Mouse (Mus musculus) thymus, adult 2 months (tissue): Measurements from ENCODE around the gene Vac14. TPM values are rescaled to one million over a fixed set of nuclear protein-coding genes. Genes with fewer than 3 reads are reported as not detected.

Experiments used
- DNase-seq: peaks from one replicate; pipeline ENCODE4 v3.0.0; 2021
- H3K27ac ChIP-seq: fragments of 200-500 bp; 2 replicates; pipeline ENCODE4 v1.5.1; 2012; ENCODE audit warnings: low read length, control low read depth; ENCODE audit not compliant: control insufficient read depth, insufficient read depth
- H3K27me3 ChIP-seq: fragments of 200-500 bp; 2 replicates; pipeline ENCODE4 v1.6.1; 2012; ENCODE audit warnings: mild to moderate bottlenecking, low read length, moderate library complexity, mixed read lengths; ENCODE audit not compliant: control insufficient read depth, insufficient read depth
- H3K36me3 ChIP-seq: fragments of 200-500 bp; 2 replicates; pipeline ENCODE4 v1.6.1; 2012; ENCODE audit warnings: mild to moderate bottlenecking, low read length, moderate library complexity; ENCODE audit not compliant: control insufficient read depth, insufficient read depth
- H3K4me1 ChIP-seq: fragments of 200-500 bp; replicated peaks from 2 replicates; pipeline ENCODE4 v1.6.1; 2012; ENCODE audit warnings: low read length; ENCODE audit not compliant: control insufficient read depth, insufficient read depth
- H3K4me3 ChIP-seq: fragments of 200-500 bp; 2 replicates; pipeline ENCODE4 v1.5.1; 2012; ENCODE audit warnings: mild to moderate bottlenecking, low read length, control low read depth, moderate library complexity; ENCODE audit not compliant: control insufficient read depth, insufficient read depth
- CTCF ChIP-seq: fragments of 200-500 bp; IDR thresholded peaks from 2 replicates; pipeline ENCODE4 v1.5.1; 2012; ENCODE audit warnings: mild to moderate bottlenecking, control low read depth, low read length, moderate library complexity, borderline replicate concordance; ENCODE audit not compliant: control insufficient read depth, poor library complexity, insufficient read depth; ENCODE audit errors: extremely low read depth
- POLR2A ChIP-seq: fragments of 200-500 bp; IDR thresholded peaks from 2 replicates; pipeline ENCODE4 v1.6.1; 2012; ENCODE audit warnings: mild to moderate bottlenecking, low read length, control low read depth, moderate library complexity; ENCODE audit not compliant: control insufficient read depth, poor library complexity, insufficient read depth; ENCODE audit errors: extremely low read depth
- WGBS: fragments of 180-500 bp; shearing (Covaris S2); methylation state at CpG from one replicate; pipeline ENCODE4 v1.1.7; 2018; 5-methylcytosine and 5-hydroxymethylcytosine counted together
- polyA plus RNA-seq: library from polyadenylated mRNA; depleted of rRNA; stranded (reverse); fragments of >200 nt; gene quantifications from 2 replicates; pipeline ENCODE4 v1.2.3, GENCODE M21; 2012

Gene Vac14
- polyA plus RNA-seq, 1 experiment, result 59.4 TPM

DNA sequence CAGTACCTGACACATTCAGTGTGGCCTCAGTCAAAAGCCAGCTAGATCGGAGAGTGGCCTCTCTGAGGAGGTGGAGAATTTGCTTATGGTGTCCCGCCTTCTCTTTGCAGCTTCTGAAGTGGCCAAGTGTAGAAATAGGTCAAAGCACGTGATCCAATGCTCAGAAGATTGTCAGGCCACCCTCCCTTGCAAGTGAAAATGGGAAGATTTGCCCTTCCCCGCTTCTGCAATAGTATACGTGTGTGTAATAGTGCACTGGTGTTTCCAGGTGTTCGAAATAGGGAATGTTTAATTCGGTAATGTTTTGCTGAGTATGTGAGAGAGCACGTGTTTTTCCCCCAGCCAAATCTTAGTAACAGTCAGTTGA lies 806 bp downstream of the Vac14 start:
- no peak for DNase-seq
- H3K27me3 ChIP-seq, result no peaks in the 10 kb centered on the region
- H3K27ac ChIP-seq, result no peak overlapping the region
- peaks cover 9% of the 10 kb centered on the region for H3K4me1 ChIP-seq
- H3K36me3 ChIP-seq, result no peaks in the 10 kb centered on the region
- H3K4me3 ChIP-seq, result peak overlapping the region; percentile 72
- no peak for TF ChIP-seq CTCF
- no peak for TF ChIP-seq POLR2A
- WGBS, result 22% methylated on average over 8 of the region's 8 CpGs

DNA sequence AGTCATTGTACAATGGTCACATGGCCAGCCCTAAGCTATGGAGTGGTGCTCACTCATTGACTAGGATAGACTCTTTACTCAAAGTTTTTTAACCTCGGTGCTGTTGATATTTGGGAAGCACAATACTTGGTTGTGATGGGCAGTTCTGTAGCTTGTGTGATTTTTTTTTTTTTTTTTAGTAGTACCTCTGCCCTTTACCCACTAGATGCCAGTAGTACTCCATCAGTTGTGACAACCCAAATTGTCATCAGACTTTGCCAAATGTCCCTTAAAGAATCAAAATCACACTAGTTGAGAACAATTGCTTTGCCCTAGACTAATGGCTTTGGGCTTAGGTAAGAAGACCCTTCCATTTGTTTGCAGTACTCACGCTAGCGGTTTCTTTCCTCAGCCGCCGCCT lies 1.5 kb downstream of the Vac14 start:
- Histone ChIP-seq H3K27me3 (no peaks in the 10 kb centered on the region), H3K36me3 (no peaks in the 10 kb centered on the region), H3K4me3 (no peak overlapping the region), H3K4me1 (peaks cover 9% of the 10 kb centered on the region), H3K27ac (no peak overlapping the region)
- 84% methylated on average over 5 of the region's 5 CpGs for WGBS
- TF ChIP-seq POLR2A, result no peak
- TF ChIP-seq CTCF, result no peak
- no peak for DNase-seq

DNA sequence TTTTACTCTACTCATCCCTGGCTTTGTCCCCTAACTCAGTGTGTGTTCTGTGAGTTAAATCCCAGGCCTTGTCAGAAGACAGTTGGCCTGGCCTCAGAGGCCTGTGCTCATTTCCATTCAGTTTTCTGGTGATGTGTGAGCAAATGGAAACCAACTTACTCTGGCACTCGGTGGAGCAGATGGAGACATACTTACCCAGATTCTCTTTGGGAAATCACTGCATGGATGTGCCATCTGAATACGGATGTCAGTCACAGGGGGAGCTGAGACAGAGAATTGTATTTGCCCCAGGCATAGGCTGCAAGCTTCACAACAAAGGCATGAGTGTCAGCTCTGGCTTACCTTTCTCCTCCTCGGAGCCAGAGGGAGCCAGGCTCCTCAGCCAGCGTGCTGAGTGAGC lies 8.0 kb downstream of the Vac14 start:
- Histone ChIP-seq H3K4me1 (no peaks in the 10 kb centered on the region), H3K27ac (no peak overlapping the region), H3K36me3 (no peaks in the 10 kb centered on the region), H3K4me3 (no peak overlapping the region), H3K27me3 (no peaks in the 10 kb centered on the region)
- 91% methylated on average over 4 of the region's 4 CpGs for WGBS
- TF ChIP-seq POLR2A (no peak), CTCF (no peak)
- no peak for DNase-seq

DNA sequence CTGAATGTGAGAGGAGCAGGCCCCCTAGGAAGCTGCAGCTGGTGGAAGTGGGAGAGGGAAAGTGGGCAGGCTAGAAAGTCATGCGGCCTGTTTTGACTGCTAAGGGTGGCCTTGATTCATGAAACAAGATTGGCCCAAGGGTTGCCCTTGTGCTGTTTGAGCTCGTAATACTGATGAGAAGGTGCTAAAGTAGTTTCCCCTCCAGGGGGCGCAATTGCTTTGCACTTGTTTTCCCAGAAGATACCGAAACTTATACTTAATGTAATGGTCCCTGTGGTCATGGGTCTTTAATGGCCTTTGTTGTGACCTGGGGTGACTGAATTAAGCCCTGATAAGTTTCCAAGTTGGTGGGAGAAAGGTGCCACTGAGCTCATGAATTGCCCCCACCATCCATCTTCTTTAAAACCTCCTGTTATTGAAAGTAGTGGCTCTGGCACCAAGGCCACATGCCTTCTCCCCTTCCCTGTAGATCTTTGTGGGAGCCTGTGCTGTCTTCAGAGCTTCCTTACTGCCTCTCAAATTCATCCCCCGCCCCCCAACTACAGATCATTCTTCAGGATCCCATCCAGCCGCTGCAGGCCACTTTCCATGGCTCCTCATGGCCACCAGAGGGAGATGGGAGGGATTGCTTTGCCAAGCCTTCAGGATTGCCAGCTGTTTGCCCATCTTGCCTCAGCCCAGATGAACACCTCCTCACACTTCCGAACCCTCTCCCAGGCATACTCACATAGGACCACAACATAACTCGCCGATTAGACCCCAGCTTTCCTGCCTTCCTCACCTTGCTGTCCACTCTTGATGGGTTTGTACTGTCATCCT lies 11.1 kb downstream of the Vac14 start:
- TF ChIP-seq POLR2A (no peak), CTCF (peak; percentile 52; the same call in 1 of the 2 replicates)
- Histone ChIP-seq H3K27me3 (no peaks in the 10 kb centered on the region), H3K36me3 (peaks cover 8% of the 10 kb centered on the region), H3K27ac (no peak overlapping the region), H3K4me3 (no peak overlapping the region), H3K4me1 (no peaks in the 10 kb centered on the region)
- DNase-seq, result peak; percentile 42
- WGBS, result 89% methylated on average over 9 of the region's 9 CpGs

DNA sequence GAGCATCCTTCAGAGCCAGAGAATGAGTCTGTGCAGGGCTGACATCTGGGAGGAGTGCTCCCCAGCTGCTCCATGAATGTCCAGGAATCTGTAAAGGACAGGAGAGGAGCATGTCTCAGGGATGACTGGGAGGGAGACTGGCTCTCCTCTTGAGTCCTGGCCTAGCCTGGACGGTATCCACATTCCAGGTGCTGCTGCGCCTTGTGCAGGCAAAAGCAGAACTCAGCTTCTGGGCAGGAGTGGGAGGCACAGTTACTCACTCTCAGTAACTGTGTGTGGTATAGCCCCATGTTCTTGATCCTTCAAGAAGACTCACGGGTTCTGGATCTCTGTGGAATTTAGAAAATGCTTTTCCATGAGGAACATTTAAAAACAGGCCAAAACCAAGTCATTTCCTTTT lies 11.7 kb downstream of the Vac14 start:
- H3K4me3 ChIP-seq, result no peak overlapping the region
- no peak for DNase-seq
- TF ChIP-seq CTCF, result no peak
- no peak for TF ChIP-seq POLR2A
- 96% methylated on average over 3 of the region's 3 CpGs for WGBS
- no peaks in the 10 kb centered on the region for H3K4me1 ChIP-seq
- no peaks in the 10 kb centered on the region for H3K27me3 ChIP-seq
- H3K36me3 ChIP-seq, result peaks cover 14% of the 10 kb centered on the region
- H3K27ac ChIP-seq, result no peak overlapping the region

DNA sequence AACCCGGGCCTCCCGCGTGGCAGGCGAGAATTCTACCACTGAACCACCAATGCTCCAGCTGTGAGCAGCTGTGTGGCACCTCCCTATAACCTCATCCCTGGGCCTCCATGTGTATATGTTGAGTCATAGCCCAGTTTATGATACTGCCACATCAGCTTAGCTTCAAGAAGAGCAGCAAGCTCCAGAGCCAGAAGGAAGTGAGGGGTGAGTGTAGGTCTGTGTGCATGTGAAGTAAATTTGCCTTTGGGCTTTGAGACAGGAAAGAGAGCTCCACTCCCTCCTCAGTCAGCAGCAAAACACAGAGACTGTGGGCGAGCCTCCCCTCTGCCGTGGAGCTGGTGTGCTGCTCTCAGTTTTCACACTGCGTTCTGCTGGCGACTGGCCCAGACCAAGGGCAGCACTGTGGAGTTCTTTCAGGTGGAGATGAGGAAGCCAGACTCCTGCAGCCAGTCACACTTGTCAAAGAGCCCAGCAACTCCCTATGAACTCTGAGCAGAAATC lies 12.2 kb downstream of the Vac14 start:
- H3K36me3 ChIP-seq, result peaks cover 17% of the 10 kb centered on the region
- no peak overlapping the region for H3K27ac ChIP-seq
- WGBS, result 79% methylated on average over 8 of the region's 8 CpGs
- H3K4me1 ChIP-seq, result no peaks in the 10 kb centered on the region
- no peaks in the 10 kb centered on the region for H3K27me3 ChIP-seq
- no peak overlapping the region for H3K4me3 ChIP-seq
- TF ChIP-seq POLR2A (no peak), CTCF (no peak)
- no peak for DNase-seq

DNA sequence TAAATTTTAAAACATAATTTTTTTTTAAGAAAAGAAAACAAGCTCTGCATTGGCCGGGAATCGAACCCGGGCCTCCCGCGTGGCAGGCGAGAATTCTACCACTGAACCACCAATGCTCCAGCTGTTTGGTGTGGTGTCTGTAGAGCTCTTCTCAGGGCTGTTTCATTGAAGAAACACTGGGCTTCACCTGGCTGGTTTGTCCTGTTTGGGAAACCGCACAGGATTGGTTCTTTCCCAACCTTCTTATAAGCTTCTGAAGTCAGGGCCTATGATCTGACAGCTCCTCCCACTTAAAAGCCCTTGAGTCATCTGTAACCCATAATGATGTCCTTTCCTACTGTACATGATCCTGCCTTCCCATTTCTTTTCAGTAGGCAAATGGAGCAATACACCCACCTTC lies 12.8 kb downstream of the Vac14 start:
- TF ChIP-seq CTCF (no peak), POLR2A (no peak)
- 92% methylated on average over 7 of the region's 7 CpGs for WGBS
- Histone ChIP-seq H3K4me1 (no peaks in the 10 kb centered on the region), H3K36me3 (peaks cover 21% of the 10 kb centered on the region), H3K27me3 (no peaks in the 10 kb centered on the region), H3K27ac (no peak overlapping the region), H3K4me3 (no peak overlapping the region)
- no peak for DNase-seq
